Mouse (Mus musculus): ENCODE results near the gene Trpc3. TPM values are rescaled to one million over a fixed set of nuclear protein-coding genes. Genes with fewer than 3 reads are reported as not detected.

Trpc3 gene
- total and polyA plus RNA-seq, 2 experiments, result 0.27 to 0.46 TPM

DNA sequence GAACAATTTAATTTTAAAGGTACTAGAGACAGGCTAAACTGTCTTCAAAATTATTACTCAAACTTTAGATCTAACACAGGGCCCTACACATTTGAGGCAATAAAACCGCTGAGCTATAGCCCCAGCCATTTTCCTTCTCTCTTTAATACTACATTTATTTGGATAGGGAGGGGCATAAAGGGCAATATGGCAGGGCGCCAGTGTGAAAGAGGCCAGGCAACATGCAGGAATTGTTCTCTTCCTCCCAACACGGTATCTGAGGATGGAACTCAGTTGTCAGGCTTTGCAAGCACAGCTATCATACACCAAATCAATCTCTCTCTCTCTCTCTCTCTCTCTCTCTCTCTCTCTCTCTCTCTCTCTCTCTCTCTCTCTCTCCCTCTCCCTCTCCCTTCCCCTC lies 91.2 kb downstream of the Trpc3 start:
- no peaks in the 10 kb centered on the region for H3K27me3 ChIP-seq (ENCODE audit: control insufficient read depth, insufficient read depth, low read length)
- no peak for DNase-seq (ENCODE audit: extremely low read depth, low read depth, low spot score)
- H3K4me1 ChIP-seq (ENCODE audit: control insufficient read depth, insufficient read depth, low read length), result no peaks in the 10 kb centered on the region
- H3K27ac ChIP-seq (replicated peaks; ENCODE audit: insufficient read depth, low read depth, low read length), result no peak overlapping the region
- WGBS, result 73% methylated on average over 3 of the region's 3 CpGs
- H3K4me3 ChIP-seq (ENCODE audit: insufficient read depth, low read depth, low read length), result no peak overlapping the region
- TF ChIP-seq POLR2A (IDR thresholded peaks at IDR 0.05; ENCODE audit: extremely low read depth, insufficient read depth, low read length), result no peak
- TF ChIP-seq CTCF (IDR thresholded peaks at IDR 0.05; ENCODE audit: low read depth, low read length), result no peak
- no peaks in the 10 kb centered on the region for H3K79me2 ChIP-seq (ENCODE audit: control insufficient read depth, insufficient read depth, low read length)
- no peak overlapping the region for H3K9ac ChIP-seq (ENCODE audit: low read depth, low read length)
- peaks cover 15% of the 10 kb centered on the region; the same call in 1 of the 2 replicates for H3K36me3 ChIP-seq (ENCODE audit: control insufficient read depth, insufficient read depth, low read length)

DNA sequence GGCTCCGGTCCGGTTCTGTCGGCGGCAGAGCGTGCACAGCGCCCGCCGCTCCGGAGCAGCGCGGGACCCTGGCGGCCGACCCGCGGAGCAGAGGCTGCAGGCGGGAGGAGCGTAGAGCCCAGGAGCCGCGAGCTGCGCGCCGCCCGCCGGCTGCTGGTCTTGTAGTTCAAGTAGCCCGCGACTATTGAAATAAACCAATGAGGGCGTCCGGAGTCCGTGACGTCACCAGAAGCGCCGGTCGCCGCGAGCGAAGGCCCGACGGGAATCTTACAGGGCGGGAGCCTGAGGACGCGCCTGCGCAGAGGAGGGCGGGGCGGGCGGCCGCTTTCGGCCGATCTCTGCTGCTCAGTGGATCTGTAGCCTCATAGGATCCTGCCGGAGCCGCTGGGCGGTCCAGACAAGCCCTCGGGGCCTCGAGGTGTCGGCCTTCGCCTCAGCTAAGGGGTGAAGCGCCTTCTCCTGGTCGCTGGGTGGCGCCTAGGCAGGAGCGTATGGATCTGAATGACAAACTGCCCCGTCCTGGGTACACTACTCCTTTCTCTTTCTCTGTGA lies 118.1 kb downstream of the Trpc3 start, which contains the start of gene Ccna2:
TSS of gene Ccna2 (minus strand) at position 324 of the 552 bp plus-strand sequence.
- Histone ChIP-seq H3K27ac (replicated peaks; ENCODE audit: insufficient read depth, low read depth, low read length) (no peak within 1 kb of the TSS), H3K4me1 (ENCODE audit: control insufficient read depth, insufficient read depth, low read length) (peaks cover 3% of the 10 kb centered on the region; the same call in 1 of the 2 replicates), H3K36me3 (ENCODE audit: control insufficient read depth, insufficient read depth, low read length) (peaks cover 2% of the 10 kb centered on the region; the same call in 1 of the 2 replicates), H3K9ac (ENCODE audit: low read depth, low read length) (peak within 1 kb of the TSS; percentile 30; the same call in 1 of the 2 replicates), H3K79me2 (ENCODE audit: control insufficient read depth, insufficient read depth, low read length) (peaks cover 5% of the 10 kb centered on the region; the same call in 1 of the 2 replicates), H3K4me3 (ENCODE audit: insufficient read depth, low read depth, low read length) (peak within 1 kb of the TSS; percentile 67), H3K27me3 (ENCODE audit: control insufficient read depth, insufficient read depth, low read length) (no peaks in the 10 kb centered on the region)
- peak; percentile 91 for DNase-seq (ENCODE audit: extremely low read depth, low read depth, low spot score)
- TF ChIP-seq CTCF (IDR thresholded peaks at IDR 0.05; ENCODE audit: low read depth, low read length) (peak; percentile 78), POLR2A (IDR thresholded peaks at IDR 0.05; ENCODE audit: extremely low read depth, insufficient read depth, low read length) (no peak)
- WGBS, result under 1% methylated on average over 60 of the region's 60 CpGs

DNA sequence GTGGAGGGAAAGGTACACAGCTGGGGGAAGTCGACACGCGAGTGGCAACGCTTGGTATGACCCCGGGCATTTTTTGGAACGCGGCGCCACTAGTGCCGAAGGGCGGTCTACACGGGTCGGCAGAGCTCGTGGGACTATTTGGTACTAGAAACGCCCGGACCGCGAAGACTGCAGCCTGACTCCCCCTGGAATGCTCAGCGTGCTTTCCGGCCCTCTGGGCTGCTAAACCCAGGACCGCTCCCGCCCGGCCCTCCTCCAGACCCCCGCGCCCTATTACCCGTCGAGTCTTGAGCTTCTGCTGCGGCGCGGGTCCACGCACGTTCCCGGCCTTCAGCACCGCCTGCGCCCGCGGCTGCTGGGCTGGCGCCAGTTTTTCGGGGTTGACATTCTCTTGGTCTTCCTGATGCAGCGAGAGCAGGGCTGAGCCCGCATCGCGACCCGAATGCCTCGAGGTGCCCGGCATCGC lies 118.6 kb downstream of the Trpc3 start:
- no peak for DNase-seq (ENCODE audit: extremely low read depth, low read depth, low spot score)
- TF ChIP-seq POLR2A (IDR thresholded peaks at IDR 0.05; ENCODE audit: extremely low read depth, insufficient read depth, low read length) (no peak), CTCF (IDR thresholded peaks at IDR 0.05; ENCODE audit: low read depth, low read length) (no peak)
- under 1% methylated on average over 46 of the region's 46 CpGs for whole genome bisulfite sequencing

More for the DNA sequence above, 118.6 kb downstream of the Trpc3 start:
- peaks cover 3% of the 10 kb centered on the region; the same call in 1 of the 2 replicates for H3K4me1 ChIP-seq (ENCODE audit: control insufficient read depth, insufficient read depth, low read length)
- no peaks in the 10 kb centered on the region for H3K27me3 ChIP-seq (ENCODE audit: control insufficient read depth, insufficient read depth, low read length)
- H3K9ac ChIP-seq (ENCODE audit: low read depth, low read length), result peak overlapping the region; percentile 30; the same call in 1 of the 2 replicates
- no peak overlapping the region for H3K27ac ChIP-seq (replicated peaks; ENCODE audit: insufficient read depth, low read depth, low read length)
- H3K79me2 ChIP-seq (ENCODE audit: control insufficient read depth, insufficient read depth, low read length), result peaks cover 5% of the 10 kb centered on the region; the same call in 1 of the 2 replicates
- peaks cover 6% of the 10 kb centered on the region; the same call in 1 of the 2 replicates for H3K36me3 ChIP-seq (ENCODE audit: control insufficient read depth, insufficient read depth, low read length)
- peak overlapping the region; percentile 67 for H3K4me3 ChIP-seq (ENCODE audit: insufficient read depth, low read depth, low read length)

Other genes starting within 250 kb of the Trpc3 start
- 77.4 and 95.0 TPM in 2 replicates for gene Anxa5, start 214.3 kb downstream of the Trpc3 start, total RNA-seq (2014; rRNA removed)
- gene Anxa5, start 214.3 kb downstream of the Trpc3 start, polyA plus RNA-seq (2012; rRNA removed), result 152 and 159 TPM in 2 replicates
- gene 1810062G17Rik, start 214.2 kb downstream of the Trpc3 start, total RNA-seq (2014; rRNA removed), result 1.4 and 1.7 TPM in 2 replicates
- 0.87 and 0.91 TPM in 2 replicates for gene 1810062G17Rik, start 214.2 kb downstream of the Trpc3 start, polyA plus RNA-seq (2012; rRNA removed)
- gene Gm11549, start 168.4 kb downstream of the Trpc3 start, total RNA-seq (2014; rRNA removed), result not detected in 2 replicates
- not detected in 2 replicates for gene Gm11549, start 168.4 kb downstream of the Trpc3 start, polyA plus RNA-seq (2012; rRNA removed)
- 13.4 and 15.6 TPM in 2 replicates for gene Exosc9, start 137.6 kb downstream of the Trpc3 start, total RNA-seq (2014; rRNA removed)
- 4.8 and 6.3 TPM in 2 replicates for gene Exosc9, start 137.6 kb downstream of the Trpc3 start, polyA plus RNA-seq (2012; rRNA removed)
- gene Ccna2, start 118.0 kb downstream of the Trpc3 start, total RNA-seq (2014; rRNA removed), result 0.74 and 3.8 TPM in 2 replicates
- gene Ccna2, start 118.0 kb downstream of the Trpc3 start, polyA plus RNA-seq (2012; rRNA removed), result 0.50 and 0.67 TPM in 2 replicates
- gene Bbs7, start 76.7 kb downstream of the Trpc3 start, total RNA-seq (2014; rRNA removed), result 4.2 and 6.1 TPM in 2 replicates
- 0.65 and 1.8 TPM in 2 replicates for gene Bbs7, start 76.7 kb downstream of the Trpc3 start, polyA plus RNA-seq (2012; rRNA removed)
- gene 4932438A13Rik, start 172.9 kb upstream of the Trpc3 start, total RNA-seq (2014; rRNA removed), result 37.9 and 39.9 TPM in 2 replicates
- 5.9 TPM in 2 replicates for gene 4932438A13Rik, start 172.9 kb upstream of the Trpc3 start, polyA plus RNA-seq (2012; rRNA removed)

Data from liver, adult 2 months (tissue).